ENCODE assay signal across 8 mouse cellular contexts in the genomic region with DNA sequence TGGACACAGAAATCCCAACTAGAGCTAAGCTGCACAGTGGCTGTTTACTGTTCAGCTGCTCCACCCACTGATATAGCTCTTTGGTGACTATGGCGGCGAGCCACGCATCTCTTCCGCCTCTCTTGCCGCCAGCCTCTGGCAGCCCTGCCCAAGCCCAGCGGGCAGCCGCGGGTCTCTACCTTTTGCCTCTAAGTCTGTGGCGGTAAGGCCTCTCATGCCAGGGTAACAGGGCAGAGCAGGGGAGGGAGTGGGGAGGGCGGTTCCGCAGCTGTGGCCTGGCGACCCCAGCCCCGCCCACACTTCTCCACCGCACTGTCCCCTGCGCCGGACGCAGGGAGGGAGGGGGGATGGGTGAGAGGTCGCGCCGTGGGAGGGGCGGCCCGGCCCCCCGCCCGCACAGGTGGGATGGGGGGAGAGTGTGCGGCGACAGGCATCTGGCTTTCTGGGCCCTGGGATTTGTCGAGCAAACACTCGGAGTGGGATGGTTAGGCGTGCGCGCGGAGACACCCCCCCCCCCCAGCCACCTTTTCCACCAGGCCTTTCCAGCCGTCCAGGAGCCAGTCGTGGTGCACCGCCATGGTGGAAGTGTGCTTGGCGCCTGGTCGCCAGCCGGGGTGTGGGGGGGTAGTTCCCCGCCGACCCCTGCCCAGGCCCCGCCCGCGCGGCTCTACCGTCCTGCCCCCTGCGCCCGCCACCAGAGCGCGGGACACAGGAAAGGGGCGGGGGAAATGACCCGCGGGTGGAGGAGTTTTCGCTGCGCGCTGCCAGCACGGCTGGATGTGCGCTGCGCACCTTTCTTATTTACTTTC. TPM values are rescaled to one million over a fixed set of nuclear protein-coding genes. Genes with fewer than 3 reads are reported as not detected.
DNase-seq lines count a peak whose midpoint lies in the region; ATAC-seq and TF ChIP-seq lines count a peak whose summit lies in the region.

No protein-coding gene starts in this region.

- H3K9me3 ChIP-seq in ES-Bruce4 (replicated peaks; ENCODE audit: control insufficient read depth, insufficient read depth, low read length, poor library complexity, severe bottlenecking), result no peaks in the 10 kb centered on the region
- H3K9me3 ChIP-seq in embryonic facial prominence, embryonic 13.5 days, result peaks cover 2% of the 10 kb centered on the region; the same call in 1 of the 2 replicates
- no peaks in the 10 kb centered on the region for H3K9me3 ChIP-seq in heart, embryonic 14.5 days (ENCODE audit: control insufficient read depth, low read length)
- peaks cover 3% of the 10 kb centered on the region; the same call in 1 of the 2 replicates for H3K9me3 ChIP-seq in kidney, embryonic 16.5 days (ENCODE audit: low read length)
- H3K9me3 ChIP-seq in neural tube, embryonic 14.5 days (ENCODE audit: control insufficient read depth, low read length), result no peaks in the 10 kb centered on the region

- peak; percentile 80 for ATAC-seq in embryonic facial prominence, embryonic 13.5 days (ENCODE audit: insufficient number of reproducible peaks, insufficient read depth, low FRiP score, low TSS enrichment, low read depth)
- peak; percentile 94 for ATAC-seq in heart, embryonic 14.5 days (ENCODE audit: insufficient number of reproducible peaks, insufficient read depth, low FRiP score, low read depth)
- peak; percentile 99 for ATAC-seq in kidney, embryonic 16.5 days (ENCODE audit: low FRiP score, low TSS enrichment)
- ATAC-seq in neural tube, embryonic 14.5 days (ENCODE audit: low read depth), result peak; percentile 95

- WGBS in embryonic facial prominence, embryonic 13.5 days, result 8% methylated on average over 57 of the region's 58 CpGs
- 6% methylated on average over 49 of the region's 58 CpGs for WGBS in heart, embryonic 14.5 days
- WGBS in kidney, embryonic 16.5 days, result 6% methylated on average over 40 of the region's 58 CpGs
- 9% methylated on average over 45 of the region's 58 CpGs for WGBS in neural tube, embryonic 14.5 days

- no peak for TF ChIP-seq EP300 in ES-Bruce4 (IDR thresholded peaks at IDR 0.05; ENCODE audit: insufficient read depth, low read depth, low read length)

- peak overlapping the region; percentile 55 for H3K4me3 ChIP-seq in ES-Bruce4 (ENCODE audit: low read depth, low read length)
- H3K4me3 ChIP-seq in embryonic facial prominence, embryonic 13.5 days, result peak overlapping the region; percentile 56
- H3K4me3 ChIP-seq in heart, embryonic 14.5 days (ENCODE audit: control insufficient read depth in 1 of 2, insufficient read depth in 1 of 2, low read depth in 1 of 2, low read length in 2 of 2), result peak overlapping the region; percentile 73 to 91
- H3K4me3 ChIP-seq in kidney, embryonic 16.5 days (ENCODE audit: low read length), result peak overlapping the region; percentile 56
- peak overlapping the region; percentile 49 for H3K4me3 ChIP-seq in neural tube, embryonic 14.5 days (ENCODE audit: low read depth, low read length)

- H3K36me3 ChIP-seq in ES-Bruce4 (ENCODE audit: control insufficient read depth, insufficient read depth, low read length, poor library complexity, severe bottlenecking), result no peaks in the 10 kb centered on the region
- no peaks in the 10 kb centered on the region for H3K36me3 ChIP-seq in embryonic facial prominence, embryonic 13.5 days
- H3K36me3 ChIP-seq in heart, embryonic 14.5 days (ENCODE audit: control insufficient read depth, insufficient read depth, low read length), result no peaks in the 10 kb centered on the region
- no peaks in the 10 kb centered on the region for H3K36me3 ChIP-seq in kidney, embryonic 16.5 days (ENCODE audit: insufficient read depth, low read length)
- H3K36me3 ChIP-seq in neural tube, embryonic 14.5 days (ENCODE audit: control insufficient read depth, insufficient read depth, low read length), result no peaks in the 10 kb centered on the region

- peak; percentile 6 to 7 for DNase-seq in adrenal gland, postnatal 4 days (ENCODE audit: low spot score in 2 of 2)
- peak; percentile 5 to 11 for DNase-seq in lung, adult 18-20 months
- DNase-seq in thymus, postnatal 14 days, result peak; percentile 8

- no peak overlapping the region for H3K27ac ChIP-seq in ES-Bruce4 (ENCODE audit: insufficient read depth, low read length)
- peak overlapping the region; percentile 60 for H3K27ac ChIP-seq in embryonic facial prominence, embryonic 13.5 days
- H3K27ac ChIP-seq in heart, embryonic 14.5 days (replicated peaks in 1 of 2; ENCODE audit: control insufficient read depth in 1 of 2, insufficient read depth in 1 of 2, low read depth in 2 of 2, low read length in 2 of 2), result peak overlapping the region; percentile 85 to 96
- H3K27ac ChIP-seq in kidney, embryonic 16.5 days (ENCODE audit: low read length), result peak overlapping the region; percentile 76
- peak overlapping the region; percentile 73 for H3K27ac ChIP-seq in neural tube, embryonic 14.5 days (ENCODE audit: low read depth, low read length)

- H3K4me1 ChIP-seq in ES-Bruce4 (ENCODE audit: control insufficient read depth, insufficient read depth, low read length), result no peaks in the 10 kb centered on the region
- H3K4me1 ChIP-seq in embryonic facial prominence, embryonic 13.5 days, result no peaks in the 10 kb centered on the region
- H3K4me1 ChIP-seq in heart, embryonic 14.5 days (ENCODE audit: control insufficient read depth in 2 of 2, insufficient read depth in 2 of 2, low read length in 2 of 2), result no peaks in the 10 kb centered on the region
- H3K4me1 ChIP-seq in kidney, embryonic 16.5 days (ENCODE audit: insufficient read depth, low read length), result no peaks in the 10 kb centered on the region
- H3K4me1 ChIP-seq in neural tube, embryonic 14.5 days (ENCODE audit: control insufficient read depth, insufficient read depth, low read length), result no peaks in the 10 kb centered on the region

- peak overlapping the region; percentile 68 for H3K9ac ChIP-seq in ES-Bruce4 (ENCODE audit: low read depth, poor library complexity, severe bottlenecking)
- H3K9ac ChIP-seq in embryonic facial prominence, embryonic 13.5 days, result peak overlapping the region; percentile 75
- H3K9ac ChIP-seq in heart, embryonic 14.5 days (ENCODE audit: low read length), result peak overlapping the region; percentile 79
- H3K9ac ChIP-seq in kidney, embryonic 16.5 days (replicated peaks; ENCODE audit: low read length), result peak overlapping the region; percentile 63
- H3K9ac ChIP-seq in neural tube, embryonic 14.5 days (replicated peaks; ENCODE audit: low read depth, low read length), result peak overlapping the region; percentile 61

- H3K27me3 ChIP-seq in ES-Bruce4 (ENCODE audit: control insufficient read depth, insufficient read depth, low read length, poor library complexity, severe bottlenecking), result no peaks in the 10 kb centered on the region
- H3K27me3 ChIP-seq in embryonic facial prominence, embryonic 13.5 days, result no peaks in the 10 kb centered on the region
- H3K27me3 ChIP-seq in heart, embryonic 14.5 days (ENCODE audit: control insufficient read depth, insufficient read depth, low read length), result no peaks in the 10 kb centered on the region
- H3K27me3 ChIP-seq in kidney, embryonic 16.5 days (ENCODE audit: insufficient read depth, low read length), result no peaks in the 10 kb centered on the region
- H3K27me3 ChIP-seq in neural tube, embryonic 14.5 days (ENCODE audit: control insufficient read depth, insufficient read depth, low read length), result no peaks in the 10 kb centered on the region

- no peak for TF ChIP-seq POLR2A in ES-Bruce4 (IDR thresholded peaks at IDR 0.05; ENCODE audit: insufficient read depth, low read length)

- TF ChIP-seq CTCF in ES-Bruce4 (IDR thresholded peaks at IDR 0.05; ENCODE audit: low read depth, low read length), result no peak

- peak overlapping the region; percentile 70 for H3K4me2 ChIP-seq in embryonic facial prominence, embryonic 13.5 days
- peak overlapping the region; percentile 74 for H3K4me2 ChIP-seq in heart, embryonic 14.5 days (ENCODE audit: low read length)
- peak overlapping the region; percentile 53 for H3K4me2 ChIP-seq in kidney, embryonic 16.5 days (replicated peaks; ENCODE audit: low read depth, low read length)
- H3K4me2 ChIP-seq in neural tube, embryonic 14.5 days (ENCODE audit: low read depth, low read length), result peak overlapping the region; percentile 52

RNA-seq across cellular contexts. Expression of gene Slc22a29, which starts 33.4 kb away (rescaled TPM):
- polyA plus RNA-seq in ES-Bruce4 (2011; ENCODE audit: insufficient read depth, insufficient read length, low read depth, missing spikeins), result not detected in 2 replicates
- 1 to 10 TPM in 1 of 2 experiments, not detected in 1; 2.0 TPM for total RNA-seq in adrenal gland, postnatal 4 days (2021)
- 0.14 TPM in 1 of 2 replicates, not detected in the other for polyA plus RNA-seq in embryonic facial prominence, embryonic 13.5 days (2015; fragmentation: Nextera tagmentation; extraction: Ambion mirVana)
- polyA plus RNA-seq in heart, embryonic 14.5 days (2014; fragmentation: Nextera tagmentation; extraction: Ambion mirVana), result 0.22 TPM in 1 of 2 replicates, not detected in the other
- polyA plus RNA-seq in kidney, embryonic 16.5 days (2015; fragmentation: Nextera tagmentation; extraction: Ambion mirVana), result 1.0 and 2.1 TPM in 2 replicates
- not detected in 2 replicates for polyA plus RNA-seq in neural tube, embryonic 14.5 days (2014; fragmentation: Nextera tagmentation; extraction: Ambion mirVana)
